Mouse (Mus musculus): ENCODE results near the gene Rtraf. TPM values are rescaled to one million over a fixed set of nuclear protein-coding genes. Genes with fewer than 3 reads are reported as not detected.

Gene Rtraf
- total RNA-seq (2023), result 10 to 100 TPM; 59.6 to 64.8 TPM

GRCm38 (mm10) chr14:19823321-19824142 lies at the start of gene Rtraf:
Rtraf (minus strand) TSS chr14:19823824.

Other genes starting within 250 kb of the Rtraf start
- gene Gm2237, start 238.7 kb downstream of the Rtraf start, total RNA-seq (2023), result not detected
- not detected for gene Gm5458, start 221.2 kb downstream of the Rtraf start, total RNA-seq (2023)
- 1 to 10 TPM; 7.7 to 9.8 TPM for gene Nid2, start 72.6 kb downstream of the Rtraf start, total RNA-seq (2023)
- 10 to 100 TPM; 82.9 to 87.0 TPM for gene Gng2, start 153.8 kb upstream of the Rtraf start, total RNA-seq (2023)